Mouse (Mus musculus) liver, embryonic 11.5 days (tissue): ENCODE data around the gene Gm44965. TPM values are rescaled to one million over a fixed set of nuclear protein-coding genes. Genes with fewer than 3 reads are reported as not detected.

Experiments
- ATAC-seq: fragments of 200-750 bp; cut with Nextera tagmentation; replicated peaks from 2 replicates; pipeline ENCODE4 v1.8.0; 2017; ENCODE audit warnings: moderate number of reproducible peaks, mild to moderate bottlenecking, moderate TSS enrichment, moderate library complexity; ENCODE audit not compliant: low FRiP score
- DNase-seq: peaks from one replicate; pipeline ENCODE4 v3.0.0-alpha.2; 2017; ENCODE audit warnings: low spot score
- H3K27ac ChIP-seq: fragments of 300-500 bp; sonication (generic); 2 replicates; pipeline ENCODE4 v1.5.1; 2014; ENCODE audit warnings: mild to moderate bottlenecking, low read depth, low read length, control low read depth
- H3K27me3 ChIP-seq: fragments of 300-500 bp; sonication (generic); replicated peaks from 2 replicates; pipeline ENCODE4 v1.6.1; 2014; ENCODE audit warnings: low read length, mixed read lengths; ENCODE audit not compliant: control insufficient read depth, insufficient read depth
- H3K36me3 ChIP-seq: fragments of 300-500 bp; sonication (generic); 2 replicates; pipeline ENCODE4 v1.6.1; 2014; ENCODE audit warnings: mild to moderate bottlenecking, low read length, moderate library complexity, mixed read lengths; ENCODE audit not compliant: control insufficient read depth, insufficient read depth
- H3K4me1 ChIP-seq: fragments of 300-500 bp; sonication (generic); replicated peaks from 2 replicates; pipeline ENCODE4 v1.6.1; 2014; ENCODE audit warnings: low read length, mixed read lengths; ENCODE audit not compliant: control insufficient read depth, insufficient read depth
- H3K4me2 ChIP-seq: fragments of 300-500 bp; sonication (generic); 2 replicates; pipeline ENCODE4 v1.6.1; 2014; ENCODE audit warnings: mild to moderate bottlenecking, control low read depth, moderate library complexity
- H3K4me3 ChIP-seq: fragments of 300-500 bp; sonication (generic); 2 replicates; pipeline ENCODE4 v1.5.1; 2014; ENCODE audit warnings: low read depth, low read length, control low read depth
- H3K9ac ChIP-seq: fragments of 300-500 bp; sonication (generic); 2 replicates; pipeline ENCODE4 v1.6.1; 2014; ENCODE audit warnings: low read depth, low read length, control low read depth
- H3K9me3 ChIP-seq: fragments of 300-500 bp; sonication (generic); 2 replicates; pipeline ENCODE4 v1.6.1; 2016; ENCODE audit warnings: low read length, inconsistent platforms, mixed read lengths; ENCODE audit not compliant: control insufficient read depth
- WGBS: fragments of 180-500 bp; shearing (Covaris S2); extraction: QIAGEN DNeasy Blood & Tissue Kit; methylation state at CpG from one replicate; pipeline ENCODE4 v1.1.7; 2014; 5-methylcytosine and 5-hydroxymethylcytosine counted together
- polyA plus RNA-seq: library from polyadenylated mRNA; unstranded; fragments of >200 nt; fragmentation: Nextera tagmentation; extraction: Ambion mirVana; gene quantifications from 2 replicates; pipeline ENCODE4 v1.2.1, GENCODE M21; 2014

Gm44965 gene
- polyA plus RNA-seq, 1 experiment from 2014 or later, result not detected

GRCm38 (mm10) chr6:48591871-48592270 is 1.9 kb upstream of the Gm44965 start:
- Histone ChIP-seq H3K27ac (no peak overlapping the region), H3K9me3 (peaks cover 6% of the 10 kb centered on the region), H3K4me3 (no peak overlapping the region), H3K4me2 (no peak overlapping the region), H3K4me1 (peaks cover 11% of the 10 kb centered on the region), H3K9ac (no peak overlapping the region), H3K36me3 (peaks cover 13% of the 10 kb centered on the region), H3K27me3 (no peaks in the 10 kb centered on the region)
- WGBS, result 83% methylated on average over 6 of the region's 6 CpGs
- no peak for DNase-seq
- no peak for ATAC-seq

- ATAC-seq (peak; percentile 55), DNase-seq (peak; percentile 60)
- WGBS, result 2% methylated on average over 41 of the region's 41 CpGs
- peak overlapping the region; percentile 84 for H3K9ac ChIP-seq
- H3K27ac ChIP-seq, result peak overlapping the region; percentile 69
- H3K4me1 ChIP-seq, result peaks cover 11% of the 10 kb centered on the region
- peak overlapping the region; percentile 84 for H3K4me3 ChIP-seq
- peaks cover 10% of the 10 kb centered on the region for H3K9me3 ChIP-seq
- peaks cover 26% of the 10 kb centered on the region for H3K36me3 ChIP-seq
- H3K27me3 ChIP-seq, result no peaks in the 10 kb centered on the region
- peak overlapping the region; percentile 81 for H3K4me2 ChIP-seq
Observed at GRCm38 (mm10) chr6:48594043-48594738, 450 bp downstream of the Gm44965 start.

GRCm38 (mm10) chr6:48595278-48595677 is 1.5 kb downstream of the Gm44965 start:
- H3K9ac ChIP-seq, result peak overlapping the region; percentile 84
- H3K36me3 ChIP-seq, result peaks cover 31% of the 10 kb centered on the region
- peak overlapping the region; percentile 81 for H3K4me2 ChIP-seq
- peaks cover 11% of the 10 kb centered on the region for H3K4me1 ChIP-seq
- DNase-seq (no peak), ATAC-seq (no peak)
- WGBS, result 31% methylated on average over 1 of the region's 1 CpGs
- peak overlapping the region; percentile 84 for H3K4me3 ChIP-seq
- no peaks in the 10 kb centered on the region for H3K27me3 ChIP-seq
- no peak overlapping the region for H3K27ac ChIP-seq
- H3K9me3 ChIP-seq, result peaks cover 10% of the 10 kb centered on the region

GRCm38 (mm10) chr6:48596545-48597232 is 2.9 kb downstream of the Gm44965 start:
- H3K4me2 ChIP-seq, result no peak overlapping the region
- 95% methylated on average over 45 of the region's 45 CpGs for WGBS
- no peak overlapping the region for H3K27ac ChIP-seq
- peaks cover 10% of the 10 kb centered on the region for H3K9me3 ChIP-seq
- peaks cover 11% of the 10 kb centered on the region for H3K4me1 ChIP-seq
- H3K9ac ChIP-seq, result no peak overlapping the region
- DNase-seq, result no peak
- H3K27me3 ChIP-seq, result no peaks in the 10 kb centered on the region
- peaks cover 31% of the 10 kb centered on the region for H3K36me3 ChIP-seq
- no peak overlapping the region for H3K4me3 ChIP-seq
- no peak for ATAC-seq

- WGBS, result 91% methylated on average over 27 of the region's 27 CpGs
- no peak for DNase-seq
- Histone ChIP-seq H3K4me2 (no peak overlapping the region), H3K9ac (no peak overlapping the region), H3K4me1 (peaks cover 12% of the 10 kb centered on the region), H3K36me3 (peaks cover 31% of the 10 kb centered on the region), H3K27ac (no peak overlapping the region), H3K27me3 (no peaks in the 10 kb centered on the region), H3K4me3 (no peak overlapping the region), H3K9me3 (peaks cover 10% of the 10 kb centered on the region)
- ATAC-seq, result no peak
Observed at GRCm38 (mm10) chr6:48597233-48597625, 3.5 kb downstream of the Gm44965 start.

- no peak overlapping the region for H3K9ac ChIP-seq
- no peak overlapping the region for H3K27ac ChIP-seq
- ATAC-seq, result no peak
- H3K9me3 ChIP-seq, result peaks cover 10% of the 10 kb centered on the region
- H3K36me3 ChIP-seq, result peaks cover 29% of the 10 kb centered on the region
- 79% methylated on average over 1 of the region's 1 CpGs for WGBS
- H3K4me1 ChIP-seq, result peaks cover 8% of the 10 kb centered on the region
- H3K27me3 ChIP-seq, result no peaks in the 10 kb centered on the region
- no peak overlapping the region for H3K4me3 ChIP-seq
- no peak overlapping the region for H3K4me2 ChIP-seq
- no peak for DNase-seq
Observed at GRCm38 (mm10) chr6:48600594-48600993, 6.9 kb downstream of the Gm44965 start.

GRCm38 (mm10) chr6:48601271-48602079 is 7.7 kb downstream of the Gm44965 start, which contains the start of gene Zfp775:
Gene Zfp775, plus strand, starts transcription at chr6:48602063.
- DNase-seq (peak; percentile 94), ATAC-seq (peak; percentile 99)
- peak within 1 kb of the TSS; percentile 97 for H3K4me2 ChIP-seq
- peaks cover 23% of the 10 kb centered on the region for H3K36me3 ChIP-seq
- peak within 1 kb of the TSS; percentile 76 for H3K9ac ChIP-seq
- H3K4me1 ChIP-seq, result peaks cover 8% of the 10 kb centered on the region
- H3K27ac ChIP-seq, result peak within 1 kb of the TSS; percentile 69
- H3K9me3 ChIP-seq, result peaks cover 7% of the 10 kb centered on the region
- 5% methylated on average over 42 of the region's 42 CpGs for WGBS
- peak within 1 kb of the TSS; percentile 75 for H3K4me3 ChIP-seq
- H3K27me3 ChIP-seq, result no peaks in the 10 kb centered on the region

GRCm38 (mm10) chr6:48602080-48602741 is 8.5 kb downstream of the Gm44965 start:
- H3K4me1 ChIP-seq, result peaks cover 8% of the 10 kb centered on the region
- H3K36me3 ChIP-seq, result peaks cover 15% of the 10 kb centered on the region
- no peaks in the 10 kb centered on the region for H3K27me3 ChIP-seq
- ATAC-seq (peak; percentile 72), DNase-seq (no peak)
- H3K9ac ChIP-seq, result peak overlapping the region; percentile 76
- peak overlapping the region; percentile 75 for H3K4me3 ChIP-seq
- H3K27ac ChIP-seq, result peak overlapping the region; percentile 69
- H3K9me3 ChIP-seq, result peaks cover under 1% of the 10 kb centered on the region
- 2% methylated on average over 28 of the region's 28 CpGs for WGBS
- H3K4me2 ChIP-seq, result peak overlapping the region; percentile 97
